Mouse (Mus musculus): ENCODE measurements around the gene Smim10l1. TPM values are rescaled to one million over a fixed set of nuclear protein-coding genes. Genes with fewer than 3 reads are reported as not detected.

Gene Smim10l1
- polyA plus RNA-seq (2012; ENCODE audit: insufficient read depth, insufficient read length, missing spikeins) = 170 and 207 TPM in 2 replicates

DNA sequence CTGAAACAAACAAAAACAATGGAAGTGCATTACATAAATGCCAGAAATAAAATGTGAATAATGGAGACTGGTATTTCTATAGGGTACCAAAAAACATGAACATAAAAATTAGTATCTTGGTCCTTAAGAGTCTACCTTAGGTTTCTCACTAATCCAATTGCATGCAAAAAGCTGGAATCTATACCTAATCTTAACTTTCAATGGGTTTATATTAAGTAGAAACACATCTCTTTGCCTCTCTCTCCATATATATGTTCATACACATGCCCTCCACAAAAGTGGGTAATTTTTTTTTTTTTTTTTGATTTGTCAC lies at the start of gene Smim10l1:
TSS of gene Smim10l1 (plus strand) at position 301 of the 313 bp plus-strand sequence.
- Histone ChIP-seq H3K4me1 (ENCODE audit: control insufficient read depth, insufficient read depth, insufficient read length, low read length) (no peaks in the 10 kb centered on the region; the same call in 1 of the 2 replicates), H3K4me3 (ENCODE audit: insufficient read depth, low read depth, low read length) (peak within 1 kb of the TSS; percentile 88), H3K27ac (replicated peaks; ENCODE audit: low read depth, low read length) (peak within 1 kb of the TSS; percentile 96)

- Histone ChIP-seq H3K4me1 (ENCODE audit: control insufficient read depth, insufficient read depth, insufficient read length, low read length) (no peaks in the 10 kb centered on the region), H3K27ac (replicated peaks; ENCODE audit: low read depth, low read length) (no peak within 1 kb of the TSS), H3K4me3 (ENCODE audit: insufficient read depth, low read depth, low read length) (no peak within 1 kb of the TSS)
These were observed 49.0 kb upstream of the Smim10l1 start, which contains the start of gene Tas2r140 for GRCm38 (mm10) chr6:133055716-133056115. Gene Tas2r140 (minus strand): TSS chr6:133055816.

DNA sequence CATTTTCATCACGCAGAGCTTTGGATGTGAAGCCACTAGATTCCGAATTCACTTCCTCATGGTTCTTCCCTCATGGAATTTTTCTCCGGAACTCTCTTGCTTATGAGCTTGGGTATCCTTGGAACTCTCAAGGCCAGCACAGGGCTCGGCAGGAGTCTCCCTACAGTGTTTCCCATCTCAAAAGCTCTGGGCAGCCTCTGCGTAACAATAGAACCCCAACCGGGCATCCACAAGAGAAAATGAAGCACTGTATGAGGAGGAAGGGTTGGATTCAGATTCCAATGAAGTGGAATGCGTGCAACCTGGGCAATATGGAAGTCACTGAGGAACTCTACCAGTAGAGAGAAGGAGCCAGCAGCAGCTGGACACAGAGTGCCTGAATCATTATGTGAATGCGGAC lies 12.5 kb upstream of the Smim10l1 start:
- Histone ChIP-seq H3K4me3 (ENCODE audit: insufficient read depth, low read depth, low read length) (no peak overlapping the region), H3K27ac (replicated peaks; ENCODE audit: low read depth, low read length) (no peak overlapping the region), H3K4me1 (ENCODE audit: control insufficient read depth, insufficient read depth, insufficient read length, low read length) (no peaks in the 10 kb centered on the region)

GRCm38 (mm10) chr6:133102430-133102829 lies 2.3 kb upstream of the Smim10l1 start:
- no peak overlapping the region for H3K4me3 ChIP-seq (ENCODE audit: insufficient read depth, low read depth, low read length)
- H3K4me1 ChIP-seq (ENCODE audit: control insufficient read depth, insufficient read depth, insufficient read length, low read length) = no peaks in the 10 kb centered on the region; the same call in 1 of the 2 replicates
- no peak overlapping the region for H3K27ac ChIP-seq (replicated peaks; ENCODE audit: low read depth, low read length)

GRCm38 (mm10) chr6:133104922-133105859 lies 482 bp downstream of the Smim10l1 start:
- H3K27ac ChIP-seq (replicated peaks; ENCODE audit: low read depth, low read length) = peak overlapping the region; percentile 96
- no peaks in the 10 kb centered on the region; the same call in 1 of the 2 replicates for H3K4me1 ChIP-seq (ENCODE audit: control insufficient read depth, insufficient read depth, insufficient read length, low read length)
- peak overlapping the region; percentile 88 for H3K4me3 ChIP-seq (ENCODE audit: insufficient read depth, low read depth, low read length)

Other genes starting within 250 kb of the Smim10l1 start
- not detected in 2 replicates for gene Tas2r116, start 249.5 kb upstream of the Smim10l1 start, polyA plus RNA-seq (2012; ENCODE audit: insufficient read depth, insufficient read length, missing spikeins)
- not detected in 2 replicates for gene Tas2r110, start 236.9 kb upstream of the Smim10l1 start, polyA plus RNA-seq (2012; ENCODE audit: insufficient read depth, insufficient read length, missing spikeins)
- gene Tas2r113, start 211.9 kb upstream of the Smim10l1 start, polyA plus RNA-seq (2012; ENCODE audit: insufficient read depth, insufficient read length, missing spikeins) = not detected in 2 replicates
- gene Tas2r125, start 195.3 kb upstream of the Smim10l1 start, polyA plus RNA-seq (2012; ENCODE audit: insufficient read depth, insufficient read length, missing spikeins) = not detected in 2 replicates
- not detected in 2 replicates for gene Tas2r129, start 153.8 kb upstream of the Smim10l1 start, polyA plus RNA-seq (2012; ENCODE audit: insufficient read depth, insufficient read length, missing spikeins)
- not detected in 2 replicates for gene Tas2r131, start 147.0 kb upstream of the Smim10l1 start, polyA plus RNA-seq (2012; ENCODE audit: insufficient read depth, insufficient read length, missing spikeins)
- gene Tas2r109, start 123.9 kb upstream of the Smim10l1 start, polyA plus RNA-seq (2012; ENCODE audit: insufficient read depth, insufficient read length, missing spikeins) = not detected in 2 replicates
- not detected in 2 replicates for gene Tas2r103, start 67.8 kb upstream of the Smim10l1 start, polyA plus RNA-seq (2012; ENCODE audit: insufficient read depth, insufficient read length, missing spikeins)
- gene Tas2r140, start 49.1 kb upstream of the Smim10l1 start, polyA plus RNA-seq (2012; ENCODE audit: insufficient read depth, insufficient read length, missing spikeins) = not detected in 2 replicates
- gene 5530400C23Rik, start 187.3 kb downstream of the Smim10l1 start, polyA plus RNA-seq (2012; ENCODE audit: insufficient read depth, insufficient read length, missing spikeins) = not detected in 2 replicates

Measured in brown adipose tissue, adult 24 weeks (tissue).